Mouse (Mus musculus): ENCODE data around the gene Sertad2.

The Sertad2 gene

GRCm38 (mm10) chr11:20549481-20549880 lies 6.4 kb downstream of the Sertad2 start:
- no peak for DNase-seq

GRCm38 (mm10) chr11:20550196-20550595 lies 7.1 kb downstream of the Sertad2 start:
- peak in 1 of 2 experiments; percentile 20 for DNase-seq

GRCm38 (mm10) chr11:20552059-20552458 lies 9.0 kb downstream of the Sertad2 start:
- DNase-seq: no peak

- DNase-seq: no peak
Observed at GRCm38 (mm10) chr11:20552758-20553673, 10.0 kb downstream of the Sertad2 start.

- no peak for DNase-seq
Observed at GRCm38 (mm10) chr11:20555651-20556050, 12.6 kb downstream of the Sertad2 start.

GRCm38 (mm10) chr11:20556163-20556911 lies 13.3 kb downstream of the Sertad2 start:
- DNase-seq: no peak

- DNase-seq: no peak
Observed at GRCm38 (mm10) chr11:20559236-20559950, 16.3 kb downstream of the Sertad2 start.

- no peak for DNase-seq
Observed at GRCm38 (mm10) chr11:20559951-20560642, 17.0 kb downstream of the Sertad2 start.

- DNase-seq: peak; percentile 58 to 68
Observed at GRCm38 (mm10) chr11:20561323-20562002, 18.4 kb downstream of the Sertad2 start.

- DNase-seq: no peak
Observed at GRCm38 (mm10) chr11:20565057-20565456, 22.0 kb downstream of the Sertad2 start.

- peak; percentile 17 to 46 for DNase-seq
Observed at GRCm38 (mm10) chr11:20571702-20572413, 28.8 kb downstream of the Sertad2 start.

GRCm38 (mm10) chr11:20576046-20576635 lies 33.1 kb downstream of the Sertad2 start:
- DNase-seq: no peak

GRCm38 (mm10) chr11:20582758-20583157 lies 39.7 kb downstream of the Sertad2 start:
- no peak for DNase-seq

- DNase-seq: no peak
Observed at GRCm38 (mm10) chr11:20585297-20585696, 42.2 kb downstream of the Sertad2 start.

- no peak for DNase-seq
Observed at GRCm38 (mm10) chr11:20586180-20586579, 43.1 kb downstream of the Sertad2 start.

GRCm38 (mm10) chr11:20589393-20589792 lies 46.3 kb downstream of the Sertad2 start:
- no peak for DNase-seq

GRCm38 (mm10) chr11:20592010-20592409 lies 49.0 kb downstream of the Sertad2 start:
- peak in 1 of 2 experiments; percentile 52 for DNase-seq

GRCm38 (mm10) chr11:20594229-20595201 lies 51.5 kb downstream of the Sertad2 start:
- DNase-seq: peak; percentile 42 to 60

- peak in 1 of 2 experiments; percentile 35 for DNase-seq
Observed at GRCm38 (mm10) chr11:20603066-20603812, 60.2 kb downstream of the Sertad2 start.
